Mouse (Mus musculus): Measurements from ENCODE around the gene Slc22a16. TPM values are rescaled to one million over a fixed set of nuclear protein-coding genes. Genes with fewer than 3 reads are reported as not detected.

Gene Slc22a16
- polyA plus RNA-seq (2015; fragmentation: Illumina TruSeq; extraction: RNeasy Lipid Tissue Mini Kit (QIAGEN cat#74804); ENCODE audit: insufficient read depth, low read depth, low replicate concordance), result not detected

GRCm38 (mm10) chr10:40570036-40570435, at the start of gene Slc22a16:
Slc22a16 (plus strand) TSS chr10:40570336.

GRCm38 (mm10) chr10:40629656-40630311, 59.6 kb downstream of the Slc22a16 start, which contains the start of gene Ddo:
Ddo (plus strand) TSS chr10:40630011.

Other genes starting within 250 kb of the Slc22a16 start
- gene Cdk19, start 230.8 kb upstream of the Slc22a16 start, polyA plus RNA-seq (2015; fragmentation: Illumina TruSeq; extraction: RNeasy Lipid Tissue Mini Kit (QIAGEN cat#74804); ENCODE audit: insufficient read depth, low read depth, low replicate concordance), result 3.0 TPM
- gene Ddo, start 59.7 kb downstream of the Slc22a16 start, polyA plus RNA-seq (2015; fragmentation: Illumina TruSeq; extraction: RNeasy Lipid Tissue Mini Kit (QIAGEN cat#74804); ENCODE audit: insufficient read depth, low read depth, low replicate concordance), result 4.7 TPM
- gene Mettl24, start 112.9 kb downstream of the Slc22a16 start, polyA plus RNA-seq (2015; fragmentation: Illumina TruSeq; extraction: RNeasy Lipid Tissue Mini Kit (QIAGEN cat#74804); ENCODE audit: insufficient read depth, low read depth, low replicate concordance), result 0.55 TPM